Mouse (Mus musculus) lung, embryonic 15.5 days (tissue): ENCODE data around the gene Fgfr2. TPM values are rescaled to one million over a fixed set of nuclear protein-coding genes. Genes with fewer than 3 reads are reported as not detected.

ENCODE experiments used
- ATAC-seq: fragments of 200-750 bp; cut with Nextera tagmentation; 2 replicates; pipeline ENCODE4 v1.8.0; 2017; ENCODE audit warnings: moderate number of reproducible peaks, borderline replicate concordance; ENCODE audit not compliant: low FRiP score, low TSS enrichment; ENCODE audit errors: extremely low read depth
- H3K27ac ChIP-seq: fragments of 300-500 bp; sonication (generic); 2 replicates; pipeline ENCODE4 v1.5.1; 2015; ENCODE audit warnings: moderate library complexity, mild to moderate bottlenecking, inconsistent platforms
- H3K27me3 ChIP-seq: fragments of 300-500 bp; sonication (generic); 2 replicates; pipeline ENCODE4 v1.6.1; 2015; ENCODE audit warnings: inconsistent platforms
- H3K36me3 ChIP-seq: fragments of 300-500 bp; sonication (generic); 2 replicates; pipeline ENCODE4 v1.6.1; 2015; ENCODE audit warnings: inconsistent platforms
- H3K4me1 ChIP-seq: fragments of 300-500 bp; sonication (generic); 2 replicates; pipeline ENCODE4 v1.6.1; 2015; ENCODE audit warnings: inconsistent platforms
- H3K4me2 ChIP-seq: fragments of 300-500 bp; sonication (generic); 2 replicates; pipeline ENCODE4 v1.6.1; 2015; ENCODE audit warnings: inconsistent platforms, mild to moderate bottlenecking, moderate library complexity
- H3K4me3 ChIP-seq: fragments of 300-500 bp; sonication (generic); 2 replicates; pipeline ENCODE4 v1.5.1; 2015; ENCODE audit warnings: mild to moderate bottlenecking, inconsistent platforms
- H3K9ac ChIP-seq: fragments of 300-500 bp; sonication (generic); 2 replicates; pipeline ENCODE4 v1.6.1; 2015; ENCODE audit warnings: inconsistent platforms
- H3K9me3 ChIP-seq: fragments of 300-500 bp; sonication (generic); 2 replicates; pipeline ENCODE4 v1.6.1; 2016; ENCODE audit warnings: inconsistent platforms
- WGBS: fragments of 180-500 bp; shearing (Covaris S2); methylation state at CpG from one replicate; pipeline ENCODE4 v1.1.7; 2015; 5-methylcytosine and 5-hydroxymethylcytosine counted together
- polyA plus RNA-seq: library from polyadenylated mRNA; unstranded; fragments of >200 nt; fragmentation: Nextera tagmentation; extraction: Ambion mirVana; gene quantifications from 2 replicates; pipeline ENCODE4 v1.2.1, GENCODE M21; 2015

The Fgfr2 gene
- polyA plus RNA-seq, 1 experiment from 2014 or later: 160 TPM

GRCm38 (mm10) chr7:132486403-132487178, 636.6 kb downstream of the Fgfr2 start:
- no peaks in the 10 kb centered on the region for H3K36me3 ChIP-seq
- H3K27ac ChIP-seq: no peak overlapping the region
- H3K9ac ChIP-seq: no peak overlapping the region
- no peak for ATAC-seq
- H3K4me3 ChIP-seq: no peak overlapping the region
- H3K27me3 ChIP-seq: no peaks in the 10 kb centered on the region
- no peak overlapping the region for H3K4me2 ChIP-seq
- no peaks in the 10 kb centered on the region for H3K4me1 ChIP-seq
- 76% methylated on average over 9 of the region's 9 CpGs for WGBS
- H3K9me3 ChIP-seq: no peaks in the 10 kb centered on the region

DNA sequence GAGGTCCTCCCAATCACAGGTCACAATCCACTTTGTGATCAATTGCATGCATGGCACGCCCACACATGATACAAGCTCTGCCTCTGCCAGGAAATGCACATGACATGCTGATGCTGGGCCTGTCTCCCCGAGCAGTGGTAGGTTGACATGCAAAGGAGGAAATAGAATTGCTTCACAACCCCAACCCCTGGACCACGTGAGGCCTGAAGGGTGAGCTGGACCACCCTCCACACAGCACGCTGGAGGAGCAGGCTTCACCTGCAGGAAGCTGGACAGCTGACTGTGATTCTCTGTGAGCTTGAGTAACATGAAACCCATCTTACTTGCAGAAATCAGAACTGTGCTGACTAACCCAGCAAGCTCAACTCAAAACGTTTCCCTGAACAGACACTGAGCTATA, 638.7 kb downstream of the Fgfr2 start:
- Histone ChIP-seq H3K9me3 (no peaks in the 10 kb centered on the region), H3K4me1 (no peaks in the 10 kb centered on the region)
- no peak for ATAC-seq

DNA sequence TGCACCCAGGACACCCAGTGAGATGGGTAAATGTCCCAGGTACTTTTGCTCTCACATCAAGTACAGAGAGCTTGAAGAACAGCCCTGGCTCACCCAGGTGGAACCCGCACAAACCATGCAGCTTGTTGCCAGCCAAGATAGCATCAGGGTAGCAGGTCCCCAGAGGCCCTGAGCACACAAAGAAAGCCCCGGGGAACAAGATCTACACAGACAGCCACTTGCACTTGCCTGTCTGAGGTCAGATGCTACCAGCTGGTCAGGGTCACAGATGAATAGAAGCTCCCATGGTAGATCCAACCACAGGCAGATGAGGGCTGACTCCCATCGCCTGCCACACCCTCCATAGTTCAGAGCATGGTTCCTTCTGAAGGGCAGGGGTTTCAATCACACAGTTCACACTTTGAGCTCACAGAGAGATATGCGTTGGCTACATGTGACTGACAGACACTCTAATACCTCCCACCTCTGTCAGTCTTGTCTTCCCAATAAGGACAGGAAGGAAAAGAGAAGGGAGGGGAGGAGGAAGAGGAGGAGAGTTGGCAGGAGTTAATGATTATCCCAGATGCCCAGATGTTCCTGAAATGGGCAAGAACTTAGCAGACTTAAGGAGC, 642.3 kb downstream of the Fgfr2 start:
- Histone ChIP-seq H3K36me3 (no peaks in the 10 kb centered on the region), H3K9ac (no peak overlapping the region), H3K27me3 (no peaks in the 10 kb centered on the region), H3K27ac (no peak overlapping the region), H3K4me3 (no peak overlapping the region), H3K4me1 (no peaks in the 10 kb centered on the region), H3K4me2 (no peak overlapping the region), H3K9me3 (no peaks in the 10 kb centered on the region)
- no peak for ATAC-seq
- WGBS: 48% methylated on average over 4 of the region's 4 CpGs

More for the DNA sequence above, 638.7 kb downstream of the Fgfr2 start:
- WGBS: 45% methylated on average over 5 of the region's 5 CpGs
- no peak overlapping the region for H3K4me2 ChIP-seq
- H3K4me3 ChIP-seq: no peak overlapping the region
- H3K27me3 ChIP-seq: no peaks in the 10 kb centered on the region
- no peak overlapping the region for H3K27ac ChIP-seq
- H3K9ac ChIP-seq: no peak overlapping the region
- no peaks in the 10 kb centered on the region for H3K36me3 ChIP-seq

DNA sequence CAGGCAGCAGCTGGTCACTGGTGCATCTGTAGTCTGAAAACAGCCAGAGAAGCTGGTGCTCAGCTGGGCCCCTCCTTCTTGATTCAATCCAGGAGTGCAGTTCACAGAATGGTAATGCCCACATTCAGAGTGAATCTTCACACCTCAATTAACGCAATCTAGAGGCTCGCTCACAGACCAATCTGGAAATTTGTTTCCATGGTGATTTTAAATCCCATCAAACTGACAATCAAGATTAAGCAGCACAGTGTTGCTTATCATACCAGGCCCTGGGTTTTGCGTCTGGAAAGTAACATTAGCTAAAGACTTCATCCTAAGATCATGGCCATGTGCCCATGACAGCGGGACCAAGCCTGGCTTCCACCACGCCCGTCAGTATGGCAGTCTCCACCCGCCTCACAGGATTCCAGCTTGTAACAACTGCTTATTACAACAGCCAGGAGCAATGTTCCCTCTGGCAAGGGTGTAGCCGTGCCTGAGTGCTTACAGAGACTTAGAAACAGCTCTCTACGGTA, 644.8 kb downstream of the Fgfr2 start:
- no peak for ATAC-seq
- WGBS: 80% methylated on average over 9 of the region's 9 CpGs

DNA sequence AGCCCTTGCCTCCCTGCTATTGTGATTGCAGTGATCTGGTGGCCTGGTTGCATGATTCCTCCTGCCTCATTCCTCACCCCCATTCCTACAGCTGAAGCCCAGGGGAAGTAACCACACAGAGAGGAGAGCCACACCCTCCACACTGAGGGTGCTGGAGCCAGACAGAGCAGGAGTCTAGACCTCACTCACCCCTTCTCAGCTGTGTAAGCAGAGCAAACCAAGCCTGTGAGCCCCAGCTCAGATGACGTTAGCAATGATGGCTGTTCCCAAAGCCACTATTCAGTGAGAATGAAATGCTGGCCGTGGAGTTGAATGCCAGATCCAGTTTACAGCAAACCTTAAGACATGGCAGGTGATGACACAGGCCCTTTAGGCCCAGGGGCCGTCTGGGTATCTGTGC, 645.4 kb downstream of the Fgfr2 start:
- H3K4me3 ChIP-seq: no peak overlapping the region
- H3K9me3 ChIP-seq: no peaks in the 10 kb centered on the region
- no peaks in the 10 kb centered on the region for H3K4me1 ChIP-seq
- ATAC-seq: no peak
- H3K27ac ChIP-seq: no peak overlapping the region
- no peaks in the 10 kb centered on the region for H3K36me3 ChIP-seq
- no peak overlapping the region for H3K9ac ChIP-seq
- H3K4me2 ChIP-seq: no peak overlapping the region
- 50% methylated on average over 3 of the region's 3 CpGs for WGBS
- no peaks in the 10 kb centered on the region for H3K27me3 ChIP-seq

More for the DNA sequence above, 644.8 kb downstream of the Fgfr2 start:
- Histone ChIP-seq H3K9me3 (no peaks in the 10 kb centered on the region), H3K27me3 (no peaks in the 10 kb centered on the region), H3K4me3 (no peak overlapping the region), H3K36me3 (no peaks in the 10 kb centered on the region), H3K9ac (no peak overlapping the region), H3K4me2 (no peak overlapping the region), H3K4me1 (no peaks in the 10 kb centered on the region), H3K27ac (no peak overlapping the region)

DNA sequence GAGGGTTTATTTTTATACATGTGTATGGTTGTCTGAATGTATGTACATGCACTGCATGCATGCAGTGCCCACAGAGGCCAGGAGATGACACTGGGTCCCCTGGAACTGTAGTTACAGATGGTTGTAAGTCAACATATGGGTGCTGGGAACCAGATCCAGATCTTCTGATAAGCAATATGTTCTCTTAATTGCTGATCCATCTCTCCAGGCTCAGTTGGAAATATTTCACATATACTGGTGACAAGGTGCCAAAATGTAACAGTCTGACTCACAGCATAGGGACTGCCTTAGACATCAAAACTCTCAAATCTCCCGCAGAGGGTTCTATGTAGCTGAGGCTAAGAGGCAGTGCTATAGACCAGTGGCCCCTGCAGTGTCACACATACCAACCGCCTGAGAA, 646.7 kb downstream of the Fgfr2 start:
- WGBS: 82% methylated on average over 2 of the region's 2 CpGs
- ATAC-seq: no peak

GRCm38 (mm10) chr7:132475069-132475468, 648.1 kb downstream of the Fgfr2 start:
- Histone ChIP-seq H3K4me1 (no peaks in the 10 kb centered on the region), H3K27ac (no peak overlapping the region), H3K27me3 (no peaks in the 10 kb centered on the region), H3K36me3 (no peaks in the 10 kb centered on the region), H3K9ac (no peak overlapping the region), H3K4me3 (no peak overlapping the region), H3K9me3 (no peaks in the 10 kb centered on the region), H3K4me2 (no peak overlapping the region)
- 14% methylated on average over 5 of the region's 5 CpGs for WGBS
- ATAC-seq: no peak

More for the DNA sequence above, 646.7 kb downstream of the Fgfr2 start:
- Histone ChIP-seq H3K9ac (no peak overlapping the region), H3K4me1 (no peaks in the 10 kb centered on the region), H3K4me3 (no peak overlapping the region), H3K4me2 (no peak overlapping the region), H3K36me3 (no peaks in the 10 kb centered on the region), H3K27me3 (no peaks in the 10 kb centered on the region), H3K27ac (no peak overlapping the region), H3K9me3 (no peaks in the 10 kb centered on the region)

GRCm38 (mm10) chr7:132471327-132471726, 651.8 kb downstream of the Fgfr2 start:
- H3K27ac ChIP-seq: no peak overlapping the region
- no peaks in the 10 kb centered on the region for H3K9me3 ChIP-seq
- no peak overlapping the region for H3K4me2 ChIP-seq
- no peak overlapping the region for H3K9ac ChIP-seq
- H3K4me3 ChIP-seq: no peak overlapping the region
- WGBS: 51% methylated on average over 3 of the region's 3 CpGs
- H3K4me1 ChIP-seq: no peaks in the 10 kb centered on the region
- no peak for ATAC-seq
- no peaks in the 10 kb centered on the region for H3K27me3 ChIP-seq
- no peaks in the 10 kb centered on the region for H3K36me3 ChIP-seq

DNA sequence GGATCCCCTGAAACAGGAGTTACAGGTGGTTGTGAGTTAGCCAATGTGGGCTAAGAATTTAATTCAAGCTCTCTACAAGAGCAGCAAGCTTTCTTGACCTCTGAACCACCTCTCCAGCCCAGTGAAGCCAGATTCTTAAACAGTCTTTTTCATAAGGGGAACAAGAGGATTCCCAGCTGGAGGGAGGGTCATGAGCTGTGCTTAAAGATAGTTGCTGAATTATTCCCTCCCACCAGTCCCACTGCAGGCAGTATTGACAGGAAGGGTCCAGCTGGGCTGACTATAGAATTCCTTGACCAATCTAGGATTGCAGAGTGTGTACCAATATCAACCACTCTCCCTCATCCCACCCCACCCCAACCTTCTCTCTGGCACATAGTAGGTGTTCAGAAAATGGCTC, 654.8 kb downstream of the Fgfr2 start:
- no peak overlapping the region for H3K27ac ChIP-seq
- no peaks in the 10 kb centered on the region for H3K9me3 ChIP-seq
- peak; percentile 36; the same call in 1 of the 2 replicates for ATAC-seq
- no peaks in the 10 kb centered on the region for H3K4me1 ChIP-seq
- no peak overlapping the region for H3K4me2 ChIP-seq
- H3K9ac ChIP-seq: no peak overlapping the region
- H3K27me3 ChIP-seq: no peaks in the 10 kb centered on the region
- H3K4me3 ChIP-seq: no peak overlapping the region
- H3K36me3 ChIP-seq: no peaks in the 10 kb centered on the region

GRCm38 (mm10) chr7:132465897-132466296, 657.3 kb downstream of the Fgfr2 start:
- Histone ChIP-seq H3K27me3 (no peaks in the 10 kb centered on the region), H3K4me1 (no peaks in the 10 kb centered on the region), H3K4me3 (no peak overlapping the region), H3K9me3 (no peaks in the 10 kb centered on the region), H3K36me3 (no peaks in the 10 kb centered on the region), H3K9ac (no peak overlapping the region), H3K4me2 (no peak overlapping the region), H3K27ac (no peak overlapping the region)
- 83% methylated on average over 5 of the region's 5 CpGs for WGBS
- no peak for ATAC-seq

- Histone ChIP-seq H3K4me2 (no peak overlapping the region), H3K27me3 (no peaks in the 10 kb centered on the region), H3K27ac (no peak overlapping the region), H3K4me3 (no peak overlapping the region), H3K9me3 (no peaks in the 10 kb centered on the region), H3K9ac (no peak overlapping the region), H3K36me3 (no peaks in the 10 kb centered on the region), H3K4me1 (no peaks in the 10 kb centered on the region)
- 48% methylated on average over 1 of the region's 1 CpGs for WGBS
- no peak for ATAC-seq
Measured at GRCm38 (mm10) chr7:132464894-132465293, 658.3 kb downstream of the Fgfr2 start.

DNA sequence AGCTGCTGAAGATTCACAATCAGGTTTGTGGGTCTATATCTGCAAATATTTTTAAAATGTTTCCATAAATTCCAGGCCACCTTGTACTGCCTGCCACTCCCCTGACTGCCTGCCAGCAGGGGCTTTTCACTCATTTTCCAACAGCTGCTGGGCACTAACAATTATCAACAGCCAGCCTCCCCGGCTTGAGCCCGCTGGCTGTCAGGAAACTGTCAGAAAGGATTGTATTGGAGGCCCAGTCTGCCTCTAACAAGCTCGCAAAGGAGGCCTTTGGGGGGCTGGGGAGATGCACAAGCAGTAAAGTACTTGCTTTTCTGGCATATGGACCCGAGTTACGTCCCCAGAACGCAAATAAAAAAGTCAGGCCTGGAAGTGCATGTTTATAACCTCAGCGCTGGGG, 664.7 kb downstream of the Fgfr2 start:
- no peak overlapping the region for H3K4me2 ChIP-seq
- no peaks in the 10 kb centered on the region for H3K36me3 ChIP-seq
- ATAC-seq: no peak
- 51% methylated on average over 7 of the region's 7 CpGs for WGBS
- no peak overlapping the region for H3K4me3 ChIP-seq
- H3K4me1 ChIP-seq: peaks cover 6% of the 10 kb centered on the region; the same call in 1 of the 2 replicates
- no peak overlapping the region for H3K27ac ChIP-seq
- H3K9ac ChIP-seq: no peak overlapping the region
- no peaks in the 10 kb centered on the region for H3K27me3 ChIP-seq
- no peaks in the 10 kb centered on the region for H3K9me3 ChIP-seq
